Mouse (Mus musculus): ENCODE measurements around the gene Ikzf1. TPM values are rescaled to one million over a fixed set of nuclear protein-coding genes. Genes with fewer than 3 reads are reported as not detected.

Gene Ikzf1
- total RNA-seq, 2 experiments from 2014 or later, result 3.2 to 3.6 TPM

DNA sequence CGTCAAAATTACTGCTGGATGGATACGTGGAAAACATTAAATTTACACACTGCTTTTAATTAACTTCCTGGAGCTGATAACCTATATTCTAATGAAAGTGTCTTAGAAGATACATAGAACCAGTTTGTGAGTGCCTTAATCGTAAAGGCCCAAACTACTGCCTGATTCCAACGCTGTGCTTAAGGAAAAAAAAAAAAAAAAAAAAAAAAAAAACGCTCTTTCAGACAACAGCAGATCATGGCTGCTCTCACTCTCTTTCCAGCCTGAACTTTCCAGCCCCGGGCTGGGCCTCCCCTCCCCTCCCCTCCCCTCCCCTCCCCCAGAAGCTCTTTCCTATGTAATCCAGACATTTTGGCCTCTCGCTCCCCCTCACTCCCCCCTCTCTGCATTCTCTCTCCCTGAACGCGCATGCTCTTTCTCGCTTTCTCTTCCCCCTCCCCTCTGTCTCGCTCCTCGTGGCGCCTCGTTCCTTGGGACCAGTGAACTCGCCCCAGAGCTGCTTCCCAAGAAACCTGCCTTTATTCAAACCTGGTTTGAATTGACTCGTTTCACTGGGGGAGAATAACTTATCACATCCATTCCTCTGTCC, 136.7 kb downstream of the Ikzf1 start:
- intact Hi-C loops (cut with DNase I), result loop anchor here (2.0 to 5.0 kb wide), 4 partner anchors 151 to 736 kb away; no protein-coding TSS in a partner anchor
- DNase-seq (ENCODE audit: extremely low spot score in 1 of 2, low spot score in 2 of 2), result peak; percentile 28 to 57

Other genes starting within 250 kb of the Ikzf1 start
- gene Spata48, start 222.9 kb upstream of the Ikzf1 start, total RNA-seq (2021), result 1 to 10 TPM; 2.7 to 2.8 TPM
- 1 to 10 TPM; 1.1 to 1.6 TPM for gene Zpbp, start 222.6 kb upstream of the Ikzf1 start, total RNA-seq (2021)
- gene 4930512M02Rik, start 57.2 kb upstream of the Ikzf1 start, total RNA-seq (2021), result not detected
- gene Fignl1, start 124.0 kb downstream of the Ikzf1 start, total RNA-seq (2021), result 1 to 10 TPM; 1.8 to 1.9 TPM
- gene Ddc, start 213.1 kb downstream of the Ikzf1 start, total RNA-seq (2021), result 1 to 10 TPM; 4.5 to 5.2 TPM